Mouse (Mus musculus): ENCODE measurements around the gene Myom3.
"Not testable (repeated sequence)": the region's sequence is repeated elsewhere in the genome, so short reads cannot be mapped to it uniquely, and the experiment has no call there.

Myom3 gene

GRCm38 (mm10) chr4:135759356-135759976 lies at the start of gene Myom3:
TSS of gene Myom3 (plus strand) at chr4:135759715.
- DNase-seq (ENCODE audit: inconsistent ontology term) = no peak

- DNase-seq (ENCODE audit: inconsistent ontology term) = no peak
These were observed 49.1 kb upstream of the Myom3 start for GRCm38 (mm10) chr4:135710392-135710791.

GRCm38 (mm10) chr4:135714776-135715175 lies 44.7 kb upstream of the Myom3 start:
- DNase-seq (ENCODE audit: inconsistent ontology term) = peak; percentile 53

- not testable (repeated sequence) for DNase-seq (ENCODE audit: inconsistent ontology term)
These were observed 43.1 kb upstream of the Myom3 start for GRCm38 (mm10) chr4:135716438-135716837.

- no peak for DNase-seq (ENCODE audit: inconsistent ontology term)
These were observed 36.8 kb upstream of the Myom3 start for GRCm38 (mm10) chr4:135722540-135723290.

GRCm38 (mm10) chr4:135726416-135726815 lies 33.1 kb upstream of the Myom3 start:
- no peak for DNase-seq (ENCODE audit: inconsistent ontology term)

- DNase-seq (ENCODE audit: inconsistent ontology term) = no peak
These were observed 31.7 kb upstream of the Myom3 start, which contains the start of gene Il22ra1 for GRCm38 (mm10) chr4:135727817-135728216. TSS of gene Il22ra1 (plus strand) at chr4:135728172.

GRCm38 (mm10) chr4:135730204-135730603 lies 29.3 kb upstream of the Myom3 start:
- no peak for DNase-seq (ENCODE audit: inconsistent ontology term)

- DNase-seq (ENCODE audit: inconsistent ontology term) = no peak
These were observed 28.6 kb upstream of the Myom3 start for GRCm38 (mm10) chr4:135730951-135731350.

GRCm38 (mm10) chr4:135733901-135734300 lies 25.6 kb upstream of the Myom3 start:
- no peak for DNase-seq (ENCODE audit: inconsistent ontology term)

- no peak for DNase-seq (ENCODE audit: inconsistent ontology term)
These were observed 22.6 kb upstream of the Myom3 start for GRCm38 (mm10) chr4:135736903-135737302.

GRCm38 (mm10) chr4:135738237-135738636 lies 21.3 kb upstream of the Myom3 start:
- no peak for DNase-seq (ENCODE audit: inconsistent ontology term)

- no peak for DNase-seq (ENCODE audit: inconsistent ontology term)
These were observed 20.4 kb upstream of the Myom3 start for GRCm38 (mm10) chr4:135739148-135739547.

- no peak for DNase-seq (ENCODE audit: inconsistent ontology term)
These were observed 19.8 kb upstream of the Myom3 start for GRCm38 (mm10) chr4:135739672-135740071.

GRCm38 (mm10) chr4:135743520-135743919 lies 16.0 kb upstream of the Myom3 start:
- DNase-seq (ENCODE audit: inconsistent ontology term) = no peak

- DNase-seq (ENCODE audit: inconsistent ontology term) = no peak
These were observed 14.6 kb upstream of the Myom3 start for GRCm38 (mm10) chr4:135744726-135745448.

- DNase-seq (ENCODE audit: inconsistent ontology term) = no peak
These were observed 13.9 kb upstream of the Myom3 start for GRCm38 (mm10) chr4:135745613-135746012.

- no peak for DNase-seq (ENCODE audit: inconsistent ontology term)
These were observed 8.6 kb upstream of the Myom3 start for GRCm38 (mm10) chr4:135750896-135751295.

- no peak for DNase-seq (ENCODE audit: inconsistent ontology term)
These were observed 7.3 kb upstream of the Myom3 start for GRCm38 (mm10) chr4:135752106-135752778.

- no peak for DNase-seq (ENCODE audit: inconsistent ontology term)
These were observed 6.7 kb upstream of the Myom3 start for GRCm38 (mm10) chr4:135752779-135753164.

GRCm38 (mm10) chr4:135758331-135758730 lies 1.2 kb upstream of the Myom3 start:
- DNase-seq (ENCODE audit: inconsistent ontology term) = no peak

GRCm38 (mm10) chr4:135758825-135759224 lies 690 bp upstream of the Myom3 start:
- no peak for DNase-seq (ENCODE audit: inconsistent ontology term)

Data from Muller cell, postnatal 12 days (primary cell).